Mouse (Mus musculus): ENCODE measurements around the gene Duoxa2.
"Not testable (repeated sequence)": the region's sequence is repeated elsewhere in the genome, so short reads cannot be mapped to it uniquely, and the experiment has no call there.

Duoxa2 gene

DNA sequence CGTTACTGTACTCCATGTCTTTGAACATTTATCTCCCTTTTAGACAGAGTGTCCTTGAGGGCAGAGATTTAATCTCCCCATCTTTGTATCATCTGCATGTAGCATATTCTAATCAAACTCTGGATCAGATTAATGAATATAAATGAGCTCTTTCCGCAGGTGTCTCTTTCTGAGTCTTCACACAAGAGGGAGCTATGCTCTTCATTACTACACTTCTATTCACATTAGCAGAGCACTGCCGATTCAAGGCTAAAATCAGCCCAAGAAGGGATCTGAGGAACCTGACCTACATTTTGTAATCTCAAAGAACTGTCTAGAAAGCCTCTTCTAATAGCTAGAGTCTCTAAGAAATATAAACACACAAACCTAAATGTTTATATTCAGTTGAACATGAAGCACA, 10.9 kb downstream of the Duoxa2 start:
- no peak for DNase-seq (ENCODE audit: low spot score in 2 of 2)

DNA sequence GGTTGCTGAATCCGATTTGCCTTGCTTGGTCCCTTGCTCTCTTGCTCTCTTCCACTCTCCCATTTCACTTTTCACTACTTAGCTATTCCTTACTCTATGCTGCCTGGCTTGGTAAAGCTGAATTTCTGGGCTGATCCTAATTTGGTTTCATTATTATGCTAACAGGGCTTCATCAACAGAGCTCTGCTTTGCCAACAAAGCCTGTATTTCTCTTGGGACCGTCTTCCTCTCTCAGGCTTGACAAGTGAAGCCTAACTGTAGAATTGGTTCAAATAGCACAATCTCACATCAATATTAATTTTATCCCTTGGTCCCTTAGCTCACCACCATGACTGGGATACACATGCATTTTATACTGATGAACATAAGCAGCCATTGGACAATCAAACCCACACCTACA, 12.9 kb downstream of the Duoxa2 start:
- DNase-seq (ENCODE audit: low spot score in 2 of 2), result no peak

DNA sequence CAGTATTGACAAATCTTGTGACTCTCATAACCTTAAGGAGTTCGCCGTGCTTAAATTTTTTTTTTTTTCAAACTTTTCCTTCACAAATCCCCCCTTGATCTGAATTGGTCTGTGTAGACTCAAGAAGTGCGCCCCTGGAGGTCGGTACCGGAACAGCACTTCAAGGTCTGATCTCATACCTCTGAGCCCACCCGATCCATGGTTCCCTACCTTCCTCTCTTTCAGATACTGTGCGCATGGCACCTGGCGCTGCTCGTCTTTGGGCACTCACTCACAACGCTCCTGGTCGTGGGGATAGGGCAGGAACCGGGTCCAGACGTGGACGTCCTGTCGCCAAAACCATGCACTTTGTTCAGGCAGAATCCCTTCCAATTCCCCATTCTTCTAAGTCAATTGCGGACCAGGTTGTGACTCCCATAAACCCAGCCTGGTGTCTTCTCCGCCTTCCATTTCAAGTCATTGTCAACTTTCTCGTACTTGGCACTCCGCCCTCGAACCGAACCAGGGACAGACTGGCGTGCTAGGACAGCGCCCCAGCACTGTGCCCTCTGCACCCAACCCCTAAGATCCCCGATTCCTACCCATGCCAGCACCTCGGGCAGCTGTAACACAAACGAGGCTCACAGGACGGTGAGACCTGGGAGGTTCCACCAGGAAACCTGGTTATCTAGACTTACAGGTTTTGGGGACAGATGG, 14.2 kb downstream of the Duoxa2 start:
- peak in 1 of 2 experiments; percentile 33 for DNase-seq (ENCODE audit: low spot score in 2 of 2)

DNA sequence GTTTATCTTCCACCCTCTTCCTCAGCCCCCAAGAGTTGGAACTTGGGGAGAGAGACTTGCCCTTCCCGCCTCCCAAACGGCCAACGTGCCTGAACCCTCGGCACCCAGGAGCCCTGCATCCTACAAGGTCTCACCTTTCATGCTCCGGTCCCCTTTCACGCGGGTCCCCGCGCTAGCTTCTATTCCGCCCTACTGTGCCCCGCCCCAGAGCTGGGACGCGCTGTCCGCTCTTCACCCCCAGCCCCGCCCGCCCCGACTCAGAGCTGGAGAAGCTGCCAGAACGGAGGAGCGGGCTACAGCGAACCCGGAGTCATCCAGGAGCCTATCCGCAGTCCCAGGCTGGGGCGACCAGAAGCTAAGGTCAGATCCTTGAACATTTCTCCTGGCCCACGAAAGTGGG, 14.8 kb downstream of the Duoxa2 start, which contains the start of gene Duoxa1:
Duoxa1 (minus strand) TSS at position 195 of the 400 bp plus-strand sequence.
- no peak for DNase-seq (ENCODE audit: low spot score in 2 of 2)

DNA sequence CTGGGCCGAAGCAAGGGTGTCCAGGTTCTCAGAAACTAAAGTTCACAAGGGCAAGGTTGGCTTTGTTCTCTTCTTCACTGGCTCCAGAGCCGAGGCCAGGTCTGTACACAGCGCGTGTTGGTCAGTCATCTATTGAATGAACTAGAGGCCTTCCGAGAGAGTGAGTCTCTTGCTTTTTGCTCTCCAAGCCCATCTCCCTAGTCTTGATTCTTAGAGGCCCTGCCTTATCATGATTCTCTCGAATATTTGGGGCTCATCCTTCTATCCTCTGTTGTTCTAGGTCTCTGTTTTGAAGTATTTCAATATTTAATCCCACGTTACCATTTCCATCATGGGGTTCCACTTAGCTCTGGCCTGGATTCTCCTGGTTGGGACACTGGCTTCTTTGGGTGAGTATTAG, 16.7 kb downstream of the Duoxa2 start, which contains the start of gene Duox1:
Duox1 (plus strand) TSS at position 301 of the 400 bp plus-strand sequence.
- no peak for DNase-seq (ENCODE audit: low spot score in 2 of 2)

DNA sequence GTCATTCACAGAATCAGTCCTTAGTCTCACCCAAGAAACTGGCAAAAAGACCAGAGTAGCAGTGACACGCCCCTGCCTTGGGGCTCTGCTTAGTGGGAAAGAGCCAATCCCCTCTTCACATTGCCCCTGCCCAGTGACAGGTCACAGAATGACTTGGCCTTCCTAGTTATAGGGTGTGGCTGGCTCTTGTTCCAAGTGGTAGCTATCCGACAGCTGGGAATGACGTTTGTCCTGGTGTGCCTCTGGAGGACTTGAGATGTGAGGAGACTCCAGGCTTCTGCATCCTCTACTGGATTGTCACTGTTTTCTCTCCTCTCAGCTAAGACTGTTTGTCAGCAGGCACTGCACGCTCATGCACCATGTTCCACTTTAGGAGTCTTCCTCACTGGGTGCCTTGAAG, 18.7 kb downstream of the Duoxa2 start:
- no peak for DNase-seq (ENCODE audit: low spot score in 2 of 2)

DNA sequence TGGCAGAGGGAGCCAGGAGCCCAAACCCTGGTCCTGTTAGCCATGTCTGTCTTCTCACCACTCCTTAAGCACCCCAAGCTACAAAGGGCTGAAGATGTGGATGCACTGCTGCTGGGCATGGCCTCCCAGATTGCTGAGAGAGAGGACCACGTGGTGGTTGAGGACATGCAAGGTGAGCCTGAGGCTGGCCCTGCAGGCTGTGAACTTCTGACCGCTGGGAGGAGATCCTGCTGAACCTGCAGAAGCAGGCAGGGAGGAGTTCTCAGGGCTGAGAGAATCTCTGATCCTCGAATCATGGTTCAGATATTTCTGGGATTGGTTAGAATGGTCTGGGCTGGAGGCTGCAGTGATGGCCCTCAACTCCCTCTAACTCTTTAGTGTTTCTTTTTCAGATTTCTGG, 25.3 kb downstream of the Duoxa2 start:
- no peak for DNase-seq (ENCODE audit: low spot score in 2 of 2)

DNA sequence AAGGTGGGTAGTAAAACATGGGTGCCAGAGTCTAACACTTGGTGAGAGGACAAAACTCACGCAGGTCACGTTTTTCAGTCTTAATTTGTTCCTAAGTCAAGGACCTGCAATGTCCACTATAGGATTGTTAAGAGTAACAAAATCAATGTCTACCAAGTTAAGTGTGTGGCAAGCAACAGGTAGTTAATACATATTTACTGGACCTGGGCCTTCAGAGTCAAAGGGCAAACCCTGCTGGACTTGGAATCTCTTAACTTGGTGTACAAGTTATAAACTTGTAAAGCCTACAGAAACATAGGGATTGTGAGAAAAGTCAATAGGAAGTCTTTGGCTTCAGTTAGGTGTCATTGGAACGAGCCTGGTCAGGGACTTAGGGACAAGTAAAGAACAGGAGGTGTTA, 25.9 kb downstream of the Duoxa2 start:
- DNase-seq (ENCODE audit: low spot score in 2 of 2), result no peak

DNA sequence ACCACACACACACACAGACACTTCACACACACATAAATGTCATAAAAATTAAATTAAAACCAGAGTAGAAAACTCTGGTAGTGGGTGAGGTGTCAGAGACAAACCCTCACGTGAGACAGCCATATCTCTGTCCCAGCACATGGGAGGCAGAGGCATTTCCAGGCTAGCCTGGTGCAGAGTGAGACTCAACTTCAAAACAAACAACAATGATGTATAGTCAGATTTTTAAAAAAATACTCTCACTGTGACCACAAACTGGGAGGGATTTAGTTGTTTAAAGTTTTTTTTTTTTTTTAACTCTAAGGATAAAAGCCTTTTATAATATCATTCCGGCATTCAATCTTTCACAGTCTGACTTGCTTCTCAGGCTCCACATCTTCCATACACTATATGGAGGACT, 26.7 kb downstream of the Duoxa2 start:
- DNase-seq (ENCODE audit: low spot score in 2 of 2), result no peak

DNA sequence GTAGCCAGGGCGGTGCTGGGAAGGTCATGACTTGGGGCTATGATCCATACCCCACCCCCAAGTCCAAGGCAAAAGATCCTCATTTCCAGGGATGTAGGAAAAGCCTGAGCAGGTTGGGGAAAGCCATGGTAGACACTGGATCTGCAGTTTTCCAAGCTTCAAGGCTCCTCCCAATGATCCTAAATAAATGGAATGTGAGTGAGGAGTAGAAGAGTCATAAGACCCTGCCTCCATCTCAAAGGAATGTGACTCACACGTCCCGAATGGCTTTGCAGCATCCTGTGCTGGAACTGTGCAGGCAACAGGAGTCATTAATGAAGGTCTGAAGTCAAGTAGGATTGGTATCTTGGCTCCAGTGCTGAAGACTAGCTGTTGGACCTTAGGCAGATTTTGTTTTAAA, 29.3 kb downstream of the Duoxa2 start:
- no peak for DNase-seq (ENCODE audit: low spot score in 2 of 2)

DNA sequence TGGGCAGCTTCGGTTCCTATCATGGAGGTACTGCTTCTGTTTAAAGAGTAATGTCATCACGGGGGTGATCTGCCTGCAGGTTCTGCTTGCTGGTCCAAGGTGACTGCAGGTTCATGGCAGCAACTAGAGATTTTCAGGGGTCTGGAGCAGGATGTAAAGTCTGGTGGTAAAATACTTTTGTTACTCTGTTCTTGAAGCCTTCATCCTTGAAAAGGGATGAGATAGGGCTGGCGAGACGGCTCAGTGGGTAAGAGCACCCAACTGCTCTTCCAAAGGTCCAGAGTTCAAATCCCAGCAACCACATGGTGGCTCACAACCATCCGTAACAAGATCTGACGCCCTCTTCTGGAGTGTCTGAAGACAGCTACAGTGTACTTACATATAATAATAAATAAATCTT, 31.6 kb downstream of the Duoxa2 start:
- DNase-seq (ENCODE audit: low spot score in 2 of 2), result not testable (repeated sequence)

DNA sequence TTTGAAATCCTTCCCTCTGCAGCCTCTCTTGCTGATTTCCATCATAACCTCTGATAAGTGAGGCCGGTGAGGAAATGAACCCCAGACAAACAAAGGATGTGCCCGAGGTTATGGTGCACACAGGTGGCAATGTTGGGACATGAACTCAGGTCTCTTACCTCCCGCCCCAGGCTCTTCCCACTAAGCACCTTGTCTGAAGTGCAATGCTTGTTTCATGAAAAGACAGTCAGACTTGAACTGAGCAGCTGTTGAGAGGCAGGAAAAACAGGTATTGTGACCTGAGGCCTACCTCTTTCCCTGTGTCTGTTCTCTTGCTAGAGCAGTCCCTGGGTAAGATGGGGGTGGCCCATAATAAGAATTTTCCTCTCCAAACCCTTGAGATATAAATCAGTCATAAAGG, 33.5 kb downstream of the Duoxa2 start:
- DNase-seq (ENCODE audit: low spot score in 2 of 2), result no peak

DNA sequence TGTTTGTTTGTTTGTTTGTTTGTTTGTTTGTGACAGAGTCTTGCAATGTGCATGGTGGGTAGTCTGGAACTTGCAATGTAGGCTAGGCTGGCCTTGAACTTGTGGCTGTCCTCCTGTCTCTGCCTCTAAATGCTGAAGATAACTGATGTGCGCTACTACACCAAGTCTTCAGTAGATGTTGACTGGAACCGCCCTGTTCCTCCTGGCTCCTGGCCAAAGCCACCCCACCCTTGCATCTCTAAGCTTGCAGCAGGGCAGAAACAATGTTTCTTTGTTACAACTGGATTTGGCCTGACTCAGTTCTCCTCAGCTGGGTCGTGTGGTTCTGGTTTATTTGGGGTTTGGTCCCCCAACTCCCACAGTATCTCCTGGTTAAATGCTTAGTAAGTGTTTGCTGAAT, 35.5 kb downstream of the Duoxa2 start:
- DNase-seq (ENCODE audit: low spot score in 2 of 2), result no peak

DNA sequence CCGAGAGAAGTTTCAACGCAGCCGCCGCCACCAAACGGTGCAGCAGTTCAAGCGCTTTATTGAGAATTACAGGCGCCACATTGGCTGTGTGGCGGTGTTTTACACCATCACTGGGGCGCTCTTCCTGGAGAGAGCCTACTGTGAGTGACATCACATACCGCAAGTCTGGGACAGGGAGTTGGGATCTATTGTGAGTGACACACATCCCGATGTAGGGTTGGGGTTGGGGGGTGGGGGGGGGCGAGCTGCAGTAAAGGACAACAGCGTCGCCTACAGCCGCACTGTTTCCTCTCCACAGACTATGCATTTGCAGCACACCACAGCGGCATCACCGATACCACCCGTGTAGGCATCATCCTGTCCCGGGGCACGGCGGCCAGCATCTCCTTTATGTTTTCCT, 38.6 kb downstream of the Duoxa2 start:
- DNase-seq (ENCODE audit: low spot score in 2 of 2), result no peak

DNA sequence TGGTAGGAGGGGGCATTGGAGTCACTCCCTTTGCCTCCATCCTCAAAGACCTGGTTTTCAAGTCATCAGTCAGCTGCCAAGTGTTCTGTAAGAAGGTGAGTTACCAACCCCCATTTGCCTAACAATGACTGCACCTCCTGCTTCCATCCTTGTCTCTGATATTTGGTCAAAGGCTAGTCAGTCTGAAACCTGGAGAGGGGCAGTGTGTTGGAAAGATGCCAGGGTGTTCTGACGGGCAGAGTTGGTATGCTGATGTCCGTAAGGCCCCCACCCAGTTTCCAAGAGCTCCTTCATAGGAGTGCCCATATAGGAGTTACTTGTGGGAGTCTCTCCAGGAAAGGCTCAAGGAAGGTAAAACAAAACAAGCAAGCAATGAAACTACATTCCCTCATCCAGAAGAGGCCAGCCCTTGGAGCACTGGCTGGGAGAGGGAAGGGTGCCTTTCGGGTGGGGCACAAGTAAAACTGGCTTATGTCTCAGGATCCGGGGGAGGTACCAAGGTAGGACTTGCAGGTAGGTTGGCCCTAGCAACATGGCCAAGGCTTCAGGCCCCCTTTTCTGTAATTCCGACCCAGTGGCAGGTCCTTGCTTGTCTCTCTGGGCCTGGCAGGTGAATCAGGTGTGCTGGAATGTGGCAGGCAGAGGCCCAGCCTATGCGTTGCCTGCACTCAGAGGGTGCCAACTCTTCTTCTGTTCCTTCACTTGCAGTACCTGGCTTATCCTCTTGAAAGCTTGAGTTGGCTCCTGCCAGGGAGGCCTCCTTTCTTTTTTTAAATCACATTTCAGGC, 46.6 kb downstream of the Duoxa2 start:
- no peak for DNase-seq (ENCODE audit: low spot score in 2 of 2)

DNA sequence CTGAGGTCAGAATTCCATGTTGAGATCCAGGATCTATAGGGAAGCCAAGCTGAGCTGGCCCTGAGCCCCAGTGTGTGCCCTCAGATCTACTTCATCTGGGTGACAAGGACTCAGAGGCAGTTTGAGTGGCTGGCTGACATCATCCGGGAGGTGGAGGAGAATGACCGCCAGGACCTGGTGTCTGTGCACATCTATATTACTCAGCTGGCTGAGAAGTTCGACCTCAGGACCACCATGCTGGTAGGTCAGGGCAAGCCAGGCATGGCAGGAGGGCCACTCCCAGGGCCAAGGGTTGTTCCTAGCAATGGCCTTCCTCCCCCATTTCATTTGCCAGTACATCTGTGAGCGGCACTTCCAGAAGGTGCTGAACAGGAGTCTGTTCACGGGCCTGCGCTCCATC, 47.5 kb downstream of the Duoxa2 start:
- not testable (repeated sequence) for DNase-seq (ENCODE audit: low spot score in 2 of 2)

DNA sequence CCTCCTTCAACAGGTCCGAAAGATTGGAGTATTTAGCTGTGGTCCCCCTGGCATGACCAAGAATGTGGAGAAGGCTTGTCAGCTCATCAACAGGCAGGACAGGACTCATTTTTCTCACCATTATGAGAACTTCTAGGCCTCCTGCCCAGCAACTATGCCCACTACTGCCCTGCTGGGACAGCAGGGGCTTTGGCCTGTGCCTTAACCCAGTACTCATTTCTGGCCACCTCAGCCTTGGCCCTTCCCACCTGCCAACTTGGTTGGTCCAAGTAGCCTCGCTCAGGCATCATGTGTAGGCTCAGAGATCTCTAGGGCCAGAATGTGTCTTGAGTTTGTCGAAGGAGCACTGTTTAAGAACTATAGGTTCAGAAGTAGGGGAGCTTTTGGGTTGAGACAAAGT, 48.6 kb downstream of the Duoxa2 start:
- DNase-seq (ENCODE audit: low spot score in 2 of 2), result no peak

DNA sequence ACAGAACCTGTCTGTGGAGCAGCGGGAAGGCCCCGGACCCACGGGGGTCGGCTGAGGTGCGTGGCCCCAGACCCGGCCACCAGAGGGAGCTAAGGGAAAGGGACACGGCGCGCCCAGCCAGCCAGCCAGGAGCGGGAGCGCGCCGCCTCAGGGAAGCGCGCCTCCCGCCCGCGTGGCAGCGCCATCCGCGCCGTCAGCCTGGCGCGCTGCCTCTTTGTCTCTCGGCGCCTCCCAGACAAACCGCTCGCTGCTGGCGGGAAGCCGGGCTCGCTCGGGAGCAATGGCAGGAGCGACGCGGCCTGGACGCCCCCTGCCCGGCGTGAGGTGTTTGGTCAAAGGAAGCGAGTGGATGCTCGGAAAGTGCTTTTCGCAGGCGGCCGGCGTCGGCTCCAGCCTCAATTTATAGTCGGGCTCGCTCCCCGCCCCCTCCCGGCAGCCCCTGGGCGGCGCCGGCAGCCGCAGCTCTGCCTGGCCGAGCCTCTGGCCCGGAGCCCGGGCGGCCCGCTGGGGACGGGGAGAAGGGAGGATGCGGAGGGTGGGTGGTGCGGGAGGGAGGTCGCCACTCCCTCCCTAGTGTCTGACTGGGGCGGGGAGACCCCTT, 49.9 kb downstream of the Duoxa2 start:
- peak; percentile 88 to 90 for DNase-seq (ENCODE audit: low spot score in 2 of 2)

DNA sequence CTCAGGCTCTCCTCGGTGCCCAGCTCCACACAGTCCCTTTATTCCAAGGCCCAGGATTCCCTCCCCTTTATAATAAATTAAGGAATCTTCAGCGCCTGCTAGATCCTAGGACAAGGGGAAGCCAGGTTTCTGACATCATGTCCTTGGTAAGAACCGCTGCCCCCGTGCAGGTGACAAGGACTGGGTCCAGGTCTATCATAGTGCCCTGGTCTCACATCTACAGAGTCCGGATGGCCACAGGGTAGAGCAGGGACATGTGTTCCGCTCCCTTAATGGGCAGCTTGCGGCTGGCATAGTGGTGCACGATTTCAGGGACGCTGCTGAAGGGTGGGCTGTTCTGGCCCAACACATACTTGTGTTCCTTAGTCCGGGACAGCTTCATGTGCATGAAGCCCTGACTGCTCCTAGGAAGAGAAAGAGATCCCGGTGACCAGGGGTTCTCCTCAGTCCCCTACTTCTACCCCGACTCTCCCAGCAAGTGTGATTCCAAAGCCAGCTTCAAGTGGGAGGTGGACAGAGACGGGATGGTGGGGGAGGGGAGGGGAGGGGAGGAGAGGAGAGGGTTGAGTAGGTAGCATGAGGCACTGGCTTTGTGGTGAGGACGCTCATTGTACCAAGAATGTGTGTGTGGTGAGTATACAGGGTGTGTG, 50.6 kb downstream of the Duoxa2 start:
- no peak for DNase-seq (ENCODE audit: low spot score in 2 of 2)

DNA sequence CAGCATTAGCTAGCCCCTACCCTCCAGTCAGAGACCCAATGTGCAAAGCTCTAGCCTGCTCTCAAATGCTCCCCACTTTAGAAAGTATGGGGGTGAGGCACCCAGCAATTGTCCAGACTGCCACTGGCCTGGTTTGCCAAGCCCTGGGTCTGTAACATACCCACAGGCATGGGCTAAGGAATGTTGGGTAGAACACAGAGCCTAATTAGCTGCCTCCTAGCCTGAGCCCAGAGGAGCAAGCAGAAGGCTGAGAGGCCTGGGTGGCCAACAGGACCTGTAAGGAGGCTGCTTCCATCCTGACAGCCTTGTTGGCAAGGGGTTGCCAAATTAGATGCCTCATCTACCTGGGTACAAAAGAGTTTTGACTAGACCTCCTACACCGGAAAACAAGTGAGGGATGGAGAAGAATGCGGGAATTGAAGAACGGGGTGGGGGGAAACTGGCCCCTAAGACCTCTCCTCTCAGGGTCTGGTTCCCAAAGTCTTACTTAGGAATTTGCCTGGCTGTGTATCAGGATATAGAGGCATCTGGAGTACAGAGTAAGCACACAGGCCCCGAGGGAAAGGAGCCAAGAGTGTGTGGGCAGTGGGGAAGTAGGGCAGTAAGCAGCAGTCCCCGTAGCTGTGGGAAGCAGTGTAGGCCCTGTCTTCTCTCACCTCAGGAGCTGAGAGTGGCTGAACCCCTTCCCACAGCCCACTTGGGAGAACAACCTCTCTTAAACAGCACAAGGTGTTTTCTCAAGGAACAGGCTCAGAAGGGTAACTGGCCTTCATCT, 52.6 kb downstream of the Duoxa2 start:
- no peak for DNase-seq (ENCODE audit: low spot score in 2 of 2)

DNA sequence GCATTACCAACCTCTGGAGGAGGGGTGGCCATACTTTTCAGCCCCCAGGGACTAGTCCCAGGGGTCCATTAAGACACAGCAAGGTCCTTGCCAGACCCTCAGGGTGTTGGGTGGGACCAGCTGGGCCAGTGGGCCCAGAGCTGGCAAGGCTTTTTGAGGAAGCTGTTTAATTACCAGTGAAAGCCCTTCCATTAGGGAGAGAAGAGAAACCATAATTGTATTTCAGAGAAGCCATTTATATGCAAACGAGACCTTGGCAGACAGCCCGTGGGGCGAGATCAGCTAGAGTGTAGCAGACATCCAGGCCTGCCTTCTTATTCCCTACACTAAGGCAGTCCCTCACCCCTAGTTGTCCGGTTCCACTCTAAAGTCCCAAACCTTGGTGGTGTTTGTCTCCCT, 53.2 kb downstream of the Duoxa2 start:
- DNase-seq (ENCODE audit: low spot score in 2 of 2), result no peak
